Mouse (Mus musculus): ENCODE measurements around the gene Ap4m1. TPM values are rescaled to one million over a fixed set of nuclear protein-coding genes. Genes with fewer than 3 reads are reported as not detected.

Gene Ap4m1
- total and polyA plus RNA-seq, 3 experiments, result 22.2 to 38.5 TPM; not detected in 1

- H3K27me3 ChIP-seq (ENCODE audit: control insufficient read depth in 1 of 2, insufficient read depth in 2 of 2, low read length in 2 of 2), result no peaks in the 10 kb centered on the region
- H3K27ac ChIP-seq (ENCODE audit: control insufficient read depth, low read depth, low read length), result no peak overlapping the region
- H3K9me3 ChIP-seq (replicated peaks; ENCODE audit: insufficient read depth, low read length), result no peaks in the 10 kb centered on the region
- peak; percentile 88 for DNase-seq (ENCODE audit: low read depth, low spot score)
- no peaks in the 10 kb centered on the region for H3K79me2 ChIP-seq (ENCODE audit: control insufficient read depth, insufficient read depth, low read length, poor library complexity)
- TF ChIP-seq HCFC1 (IDR thresholded peaks at IDR 0.05; ENCODE audit: low read depth, low read length) (0 out of 2 replicates have a peak, but pooled peaks have one; percentile 13), ZNF384 (IDR thresholded peaks at IDR 0.05; ENCODE audit: low read depth, low read length) (no peak), RAD21 (IDR thresholded peaks at IDR 0.05; ENCODE audit: low read depth, low read length) (peak; percentile 65), SIN3A (IDR thresholded peaks at IDR 0.05; ENCODE audit: low read length) (peak; percentile 66; the same call in 1 of the 2 replicates), CHD2 (IDR thresholded peaks at IDR 0.05; ENCODE audit: low read length) (no peak), JUND (IDR thresholded peaks at IDR 0.05; ENCODE audit: low read depth, low read length) (no peak), CTCF (IDR thresholded peaks at IDR 0.05 in 2 of 3, conservative IDR thresholded peaks at IDR 0.05 in 1 of 3; ENCODE audit: control insufficient read depth in 1 of 3, insufficient read depth in 1 of 3, low read depth in 2 of 3, low read length in 3 of 3, poor library complexity in 1 of 3, severe bottlenecking in 1 of 3) (peak; percentile 33 to 78 (median 76); a peak in 5 of 6 replicates), MYC (IDR thresholded peaks at IDR 0.05; ENCODE audit: low read depth, low read length) (peak; percentile 91), SMC3 (IDR thresholded peaks at IDR 0.05; ENCODE audit: low read depth, low read length) (peak; percentile 72), ZC3H11A (IDR thresholded peaks at IDR 0.05; ENCODE audit: low read depth, low read length) (peak; percentile 63), MXI1 (IDR thresholded peaks at IDR 0.05; ENCODE audit: low read depth, low read length) (peak; percentile 67), MAX (IDR thresholded peaks at IDR 0.05; ENCODE audit: low read length) (peak; percentile 78)
- no peak overlapping the region for H3K4me3 ChIP-seq (ENCODE audit: control insufficient read depth in 1 of 2, insufficient read depth in 1 of 2, low read depth in 2 of 2, low read length in 2 of 2)
- H3K9ac ChIP-seq (ENCODE audit: control insufficient read depth, low read depth, low read length, poor library complexity, severe bottlenecking), result no peak overlapping the region
- H3K4me1 ChIP-seq (ENCODE audit: control insufficient read depth in 1 of 2, insufficient read depth in 2 of 2, low read length in 2 of 2), result peaks cover 5 to 8% of the 10 kb centered on the region in 2 experiments
- H3K36me3 ChIP-seq (ENCODE audit: control insufficient read depth in 1 of 2, insufficient read depth in 2 of 2, low read length in 2 of 2), result peaks cover 0 to 18% of the 10 kb centered on the region in 2 experiments; a peak in 2 of 4 replicates
Measured at GRCm38 (mm10) chr5:138137935-138138549, 33.8 kb upstream of the Ap4m1 start.

GRCm38 (mm10) chr5:138138585-138138984 is 33.2 kb upstream of the Ap4m1 start:
- peak; percentile 71 for DNase-seq (ENCODE audit: low read depth, low spot score)
- Histone ChIP-seq H3K4me1 (ENCODE audit: control insufficient read depth in 1 of 2, insufficient read depth in 2 of 2, low read length in 2 of 2) (peaks cover 5 to 8% of the 10 kb centered on the region in 2 experiments), H3K9ac (ENCODE audit: control insufficient read depth, low read depth, low read length, poor library complexity, severe bottlenecking) (no peak overlapping the region; the same call in 1 of the 2 replicates), H3K4me3 (ENCODE audit: control insufficient read depth in 1 of 2, insufficient read depth in 1 of 2, low read depth in 2 of 2, low read length in 2 of 2) (no peak overlapping the region), H3K27ac (ENCODE audit: control insufficient read depth, low read depth, low read length) (no peak overlapping the region), H3K9me3 (replicated peaks; ENCODE audit: insufficient read depth, low read length) (no peaks in the 10 kb centered on the region), H3K27me3 (ENCODE audit: control insufficient read depth in 1 of 2, insufficient read depth in 2 of 2, low read length in 2 of 2) (no peaks in the 10 kb centered on the region), H3K79me2 (ENCODE audit: control insufficient read depth, insufficient read depth, low read length, poor library complexity) (no peaks in the 10 kb centered on the region), H3K36me3 (ENCODE audit: control insufficient read depth in 1 of 2, insufficient read depth in 2 of 2, low read length in 2 of 2) (peaks cover 0 to 18% of the 10 kb centered on the region in 2 experiments; a peak in 2 of 4 replicates)
- TF ChIP-seq SMC3 (IDR thresholded peaks at IDR 0.05; ENCODE audit: low read depth, low read length) (no peak), KAT2A (conservative IDR thresholded peaks at IDR 0.05; ENCODE audit: low read depth, low read length) (no peak), USF1 (IDR thresholded peaks at IDR 0.05; ENCODE audit: low read depth, low read length) (no peak), TCF12 (IDR thresholded peaks at IDR 0.05; ENCODE audit: low read depth, low read length) (no peak), USF2 (IDR thresholded peaks at IDR 0.05; ENCODE audit: borderline replicate concordance in 1 of 2, insufficient read depth in 1 of 2, low read depth in 1 of 2, low read length in 2 of 2) (no peak), MEF2A (IDR thresholded peaks at IDR 0.05; ENCODE audit: extremely low read depth, insufficient replicate concordance, low read depth, low read length, poor library complexity, severe bottlenecking) (no peak), ZKSCAN1 (IDR thresholded peaks at IDR 0.05; ENCODE audit: low read depth, low read length) (no peak), NRF1 (IDR thresholded peaks at IDR 0.05; ENCODE audit: insufficient read depth, low read depth, low read length, poor library complexity, severe bottlenecking) (no peak), TAL1 (IDR thresholded peaks at IDR 0.05; ENCODE audit: low read length) (no peak), RCOR1 (IDR thresholded peaks at IDR 0.05; ENCODE audit: low read depth, low read length) (no peak), MAX (IDR thresholded peaks at IDR 0.05; ENCODE audit: low read length) (no peak), GABPA (IDR thresholded peaks at IDR 0.05; ENCODE audit: low read depth, low read length) (no peak), SIN3A (IDR thresholded peaks at IDR 0.05; ENCODE audit: low read length) (no peak), E2F4 (IDR thresholded peaks at IDR 0.05; ENCODE audit: borderline replicate concordance, low read depth, low read length) (no peak), POLR2A (IDR thresholded peaks at IDR 0.05; ENCODE audit: control insufficient read depth in 1 of 2, insufficient read depth in 1 of 2, low read depth in 1 of 2, low read length in 2 of 2, poor library complexity in 1 of 2) (no peak), ZNF384 (IDR thresholded peaks at IDR 0.05; ENCODE audit: low read depth, low read length) (peak; percentile 71), ZMIZ1 (IDR thresholded peaks at IDR 0.05; ENCODE audit: low read depth, low read length) (no peak), MYB (IDR thresholded peaks at IDR 0.05; ENCODE audit: low read depth, low read length) (no peak), NELFE (IDR thresholded peaks at IDR 0.05; ENCODE audit: low read depth, low read length) (0 out of 2 replicates have a peak, but pooled peaks have one; percentile 19), EP300 (IDR thresholded peaks at IDR 0.05; ENCODE audit: low read depth in 1 of 2, low read length in 2 of 2) (0 out of 4 replicates have a peak, but pooled peaks of 1 of the 2 experiments have one; percentile 9), ETS1 (IDR thresholded peaks at IDR 0.05; ENCODE audit: low read depth, low read length) (no peak), POLR2AphosphoS5 (IDR thresholded peaks at IDR 0.05; ENCODE audit: borderline replicate concordance, low read depth, low read length) (no peak), MXI1 (IDR thresholded peaks at IDR 0.05; ENCODE audit: low read depth, low read length) (no peak)
